24 mouse cellular contexts compared by ENCODE assay signal in genomic region chr11:85163014-85163413, GRCm38 (mm10). TPM values are rescaled to one million over a fixed set of nuclear protein-coding genes. Genes with fewer than 3 reads are reported as not detected.
"Had no signal": no experiment of that assay in that cellular context is flagged by ENCODE, and none has a peak within 500 bp of the region (broad histone marks: within the 10 kb centered on the region; RNA-seq: fewer than 3 reads in every experiment).

No protein-coding gene starts in this region.

RNA-seq across cellular contexts. Expression of gene 1700125H20Rik, which starts 7.2 kb away (rescaled TPM):
- total RNA-seq: heart, postnatal 10 days; heart, postnatal 14 days; heart, postnatal 25 days; heart, postnatal 36 days; hematopoietic stem cell, adult 5-6 weeks; hindbrain, postnatal 0 days; layer of hippocampus, adult 18-20 months; layer of hippocampus, postnatal 25 days; layer of hippocampus, postnatal 36 days; left cerebral cortex, adult 18-20 months; left cerebral cortex, adult 2 months; left cerebral cortex, adult 8-10 months had no signal
- polyA plus RNA-seq: heart, embryonic 12.5 days; heart, embryonic 14.5 days; heart, embryonic 15.5 days; heart, embryonic 16.5 days; inflammation-experienced regulatory T-cells, adult 6 months; intestine, embryonic 14.5 days; intestine, embryonic 15.5 days; intestine, embryonic 16.5 days; kidney, adult 2 months; kidney, embryonic 14.5 days; kidney, embryonic 16.5 days; large intestine, adult 2 months had no signal
